Mouse (Mus musculus): ENCODE measurements around the gene Tcfl5.

GRCm38 (mm10) chr2:180676706-180677105 is 34.2 kb upstream of the Tcfl5 start:
- TF ChIP-seq CTCF (IDR thresholded peaks at IDR 0.05; ENCODE audit: low read depth, low read length), result no peak
- no peak for TF ChIP-seq TAL1 (conservative IDR thresholded peaks at IDR 0.05; ENCODE audit: low read depth, low read length)
- TF ChIP-seq POLR2AphosphoS5 (IDR thresholded peaks at IDR 0.05; ENCODE audit: insufficient replicate concordance, low read depth, low read length), result no peak; the same call in 1 of the 2 replicates
- TF ChIP-seq GATA1 (IDR thresholded peaks at IDR 0.05; ENCODE audit: borderline replicate concordance, low read length), result no peak
- no peak for TF ChIP-seq GATA2 (IDR thresholded peaks at IDR 0.05; ENCODE audit: borderline replicate concordance, low read depth, low read length)

All from G1E (cell line).